Mouse (Mus musculus): ENCODE data around the gene Ica1.

DNA sequence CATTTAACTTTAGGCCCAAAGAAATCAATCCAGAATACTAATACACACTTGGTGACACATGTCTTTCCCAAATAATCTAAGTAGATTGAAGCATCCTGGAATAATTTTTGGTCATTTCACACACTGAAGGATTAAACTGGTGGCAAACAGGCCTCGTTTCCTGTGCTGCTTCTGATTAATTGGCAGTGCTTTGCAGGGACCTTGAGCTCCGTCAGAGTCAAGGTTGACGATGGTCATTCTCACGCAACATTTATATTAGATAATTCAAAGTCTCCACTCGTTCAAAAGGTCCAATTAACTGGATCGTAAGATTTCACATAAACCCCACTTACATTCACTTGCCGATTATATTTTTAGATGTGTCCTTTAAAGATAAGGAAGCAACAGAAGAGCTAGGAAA lies 33.4 kb downstream of the Ica1 start:
- TF ChIP-seq CTCF (IDR thresholded peaks at IDR 0.05; ENCODE audit: low read depth, low read length) = no peak
- no peak for TF ChIP-seq TAL1 (conservative IDR thresholded peaks at IDR 0.05; ENCODE audit: low read depth, low read length)
- TF ChIP-seq GATA1 (IDR thresholded peaks at IDR 0.05; ENCODE audit: borderline replicate concordance, low read length) = no peak
- no peak for TF ChIP-seq POLR2AphosphoS5 (IDR thresholded peaks at IDR 0.05; ENCODE audit: insufficient replicate concordance, low read depth, low read length)
- TF ChIP-seq GATA2 (IDR thresholded peaks at IDR 0.05; ENCODE audit: borderline replicate concordance, low read depth, low read length) = no peak

Data from G1E (cell line).